Mouse (Mus musculus) CH12.LX (cell line): ENCODE measurements around the gene Slc39a5. TPM values are rescaled to one million over a fixed set of nuclear protein-coding genes. Genes with fewer than 3 reads are reported as not detected.

Experiments
- DNase-seq: peaks from one replicate; pipeline ENCODE4 v3.0.0-alpha.2; 2013; ENCODE audit errors: extremely low read depth
- H3K27ac ChIP-seq: 2 replicates; pipeline ENCODE4 v1.5.1; 2012; ENCODE audit warnings: low read depth, mild to moderate bottlenecking, control low read depth, moderate library complexity; ENCODE audit not compliant: insufficient read depth
- H3K27me3 ChIP-seq: replicated peaks from 2 replicates; pipeline ENCODE3; 2012; ENCODE audit warnings: inconsistent platforms
- H3K36me3 ChIP-seq, 2 experiments: replicated peaks in 1 of 2; 2 replicates each; pipeline versions ENCODE3 to v1.6.1; 2012; ENCODE audit warnings: inconsistent platforms in 1 of 2, low read length in 1 of 2, mild to moderate bottlenecking in 1 of 2, mixed read lengths in 1 of 2, moderate library complexity in 1 of 2; ENCODE audit not compliant: control insufficient read depth in 1 of 2, insufficient read depth in 1 of 2
- H3K4me1 ChIP-seq, 2 experiments: 2 replicates each; pipeline ENCODE4 v1.6.1; 2012; ENCODE audit warnings: inconsistent platforms in 1 of 2, moderate library complexity in 1 of 2; ENCODE audit not compliant: insufficient read depth in 2 of 2, control insufficient read depth in 1 of 2
- H3K4me2 ChIP-seq: 2 replicates; pipeline ENCODE4 v1.6.1; 2012; ENCODE audit warnings: low read depth, mild to moderate bottlenecking, control low read depth; ENCODE audit not compliant: poor library complexity, insufficient read depth, severe bottlenecking
- H3K4me3 ChIP-seq, 3 experiments: fragments of 150-350 bp in 1 of 3; sonication (generic) in 1 of 3; replicated peaks in 1 of 3; 2 replicates each; pipeline versions ENCODE3 to v1.5.1; 2011 to 2012; ENCODE audit warnings: low read depth in 2 of 3, low read length in 2 of 3, mild to moderate bottlenecking in 2 of 3, moderate library complexity in 2 of 3, control low read depth in 1 of 3, improper control_type of control experiment in 1 of 3, inconsistent platforms in 1 of 3, mixed read lengths in 1 of 3; ENCODE audit not compliant: poor library complexity in 1 of 3
- H3K79me2 ChIP-seq: replicated peaks from 2 replicates; pipeline ENCODE4 v1.6.1; 2012; ENCODE audit warnings: mild to moderate bottlenecking, moderate library complexity; ENCODE audit not compliant: control insufficient read depth, poor library complexity, insufficient read depth, severe bottlenecking; ENCODE audit errors: extremely low read depth
- H3K9ac ChIP-seq: 2 replicates; pipeline ENCODE4 v1.6.1; 2012; ENCODE audit warnings: low read depth, mild to moderate bottlenecking, control low read depth, moderate library complexity; ENCODE audit not compliant: insufficient read depth
- H3K9me3 ChIP-seq: replicated peaks from 2 replicates; pipeline ENCODE3; 2012; ENCODE audit warnings: low read length, inconsistent platforms, mixed read lengths
- BHLHE40 ChIP-seq: IDR thresholded peaks from 2 replicates; pipeline ENCODE4 v1.6.1; 2011; ENCODE audit warnings: mild to moderate bottlenecking, low read depth, low read length, improper control_type of control experiment
- ELF1 ChIP-seq: IDR thresholded peaks from 2 replicates; pipeline ENCODE4 v1.6.1; 2014; ENCODE audit warnings: low read depth, mild to moderate bottlenecking, inconsistent platforms, low read length, improper control_type of control experiment
- EP300 ChIP-seq: IDR thresholded peaks from 2 replicates; pipeline ENCODE4 v1.6.1; 2011; ENCODE audit warnings: low read length, improper control_type of control experiment
- HCFC1 ChIP-seq: IDR thresholded peaks from 2 replicates; pipeline ENCODE4 v1.6.1; 2012; ENCODE audit warnings: low read depth, mild to moderate bottlenecking, inconsistent platforms, low read length, improper control_type of control experiment
- IRF4 ChIP-seq: IDR thresholded peaks from 2 replicates; pipeline ENCODE4 v1.6.1; 2014; ENCODE audit warnings: low read depth, mild to moderate bottlenecking, inconsistent platforms, low read length, improper control_type of control experiment
- JUN ChIP-seq: IDR thresholded peaks from 2 replicates; pipeline ENCODE4 v1.6.1; 2011; ENCODE audit warnings: low read depth, mild to moderate bottlenecking, low read length, improper control_type of control experiment, moderate library complexity; ENCODE audit not compliant: insufficient read depth
- JUND ChIP-seq: conservative IDR thresholded peaks from 2 replicates; pipeline ENCODE4 v1.6.1; 2011; ENCODE audit warnings: low read depth, low read length, improper control_type of control experiment
- KAT2A ChIP-seq: IDR thresholded peaks from 2 replicates; pipeline ENCODE4 v1.6.1; 2012; ENCODE audit warnings: low read length, improper control_type of control experiment, inconsistent platforms; ENCODE audit not compliant: insufficient replicate concordance
- MAX ChIP-seq: IDR thresholded peaks from 2 replicates; pipeline ENCODE4 v1.6.1; 2011; ENCODE audit warnings: low read length, improper control_type of control experiment
- MAZ ChIP-seq: IDR thresholded peaks from 2 replicates; pipeline ENCODE4 v1.6.1; 2012; ENCODE audit warnings: low read depth, mild to moderate bottlenecking, inconsistent platforms, low read length, improper control_type of control experiment, moderate library complexity
- MEF2A ChIP-seq: IDR thresholded peaks from 2 replicates; pipeline ENCODE4 v1.6.1; 2014; ENCODE audit warnings: low read depth, mild to moderate bottlenecking, inconsistent platforms, low read length, improper control_type of control experiment, borderline replicate concordance
- MXI1 ChIP-seq: IDR thresholded peaks from 2 replicates; pipeline ENCODE4 v1.6.1; 2011; ENCODE audit warnings: mild to moderate bottlenecking, low read depth, low read length, improper control_type of control experiment
- MYC ChIP-seq: IDR thresholded peaks from 2 replicates; pipeline ENCODE4 v1.6.1; 2011; ENCODE audit warnings: low read depth, mild to moderate bottlenecking, improper control_type of control experiment, low read length
- NELFE ChIP-seq: IDR thresholded peaks from 2 replicates; pipeline ENCODE4 v1.6.1; 2011; ENCODE audit warnings: low read depth, low read length, improper control_type of control experiment
- NRF1 ChIP-seq: IDR thresholded peaks from 2 replicates; pipeline ENCODE4 v1.6.1; 2014; ENCODE audit warnings: low read depth, mild to moderate bottlenecking, inconsistent platforms, low read length, improper control_type of control experiment, moderate library complexity
- PAX5 ChIP-seq: IDR thresholded peaks from 2 replicates; pipeline ENCODE4 v1.6.1; 2012; ENCODE audit warnings: low read length, inconsistent platforms, mixed read lengths
- POLR2A ChIP-seq: IDR thresholded peaks from 2 replicates; pipeline ENCODE4 v1.6.1; 2011; ENCODE audit warnings: low read depth, mild to moderate bottlenecking, improper control_type of control experiment, low read length
- POLR2AphosphoS2 ChIP-seq: IDR thresholded peaks from 2 replicates; pipeline ENCODE4 v1.6.1; 2011; ENCODE audit warnings: low read depth, low read length, improper control_type of control experiment
- RAD21 ChIP-seq: IDR thresholded peaks from 2 replicates; pipeline ENCODE4 v1.6.1; 2011; ENCODE audit warnings: low read depth, mild to moderate bottlenecking, low read length, improper control_type of control experiment, moderate library complexity
- SIN3A ChIP-seq: IDR thresholded peaks from 2 replicates; pipeline ENCODE4 v1.6.1; 2012; ENCODE audit warnings: low read length, improper control_type of control experiment, inconsistent platforms
- TBP ChIP-seq: conservative IDR thresholded peaks from 2 replicates; pipeline ENCODE4 v1.6.1; 2011; ENCODE audit warnings: low read depth, low read length, improper control_type of control experiment
- TCF12 ChIP-seq: IDR thresholded peaks from 2 replicates; pipeline ENCODE4 v1.6.1; 2014; ENCODE audit warnings: low read depth, mild to moderate bottlenecking, inconsistent platforms, low read length, improper control_type of control experiment
- UBTF ChIP-seq: IDR thresholded peaks from 2 replicates; pipeline ENCODE4 v1.6.1; 2012; ENCODE audit warnings: low read depth, mild to moderate bottlenecking, inconsistent platforms, low read length, improper control_type of control experiment, moderate library complexity
- USF1 ChIP-seq: IDR thresholded peaks from 2 replicates; pipeline ENCODE4 v1.6.1; 2014; ENCODE audit warnings: low read depth, mild to moderate bottlenecking, inconsistent platforms, low read length, improper control_type of control experiment
- USF2 ChIP-seq: conservative IDR thresholded peaks from 2 replicates; pipeline ENCODE4 v1.6.1; 2011; ENCODE audit warnings: low read depth, low read length, improper control_type of control experiment
- ZC3H11A ChIP-seq: IDR thresholded peaks from 2 replicates; pipeline ENCODE4 v1.6.1; 2012; ENCODE audit warnings: low read depth, mild to moderate bottlenecking, inconsistent platforms, low read length, improper control_type of control experiment
- ZMIZ1 ChIP-seq: IDR thresholded peaks from 2 replicates; pipeline ENCODE4 v1.6.1; 2012; ENCODE audit warnings: low read depth, mild to moderate bottlenecking, inconsistent platforms, low read length, improper control_type of control experiment
- ZNF384 ChIP-seq: IDR thresholded peaks from 2 replicates; pipeline ENCODE4 v1.6.1; 2012; ENCODE audit warnings: low read depth, low read length, improper control_type of control experiment, inconsistent platforms
- dilution Hi-C: fragments of 300-500 bp; cut with MboI; formaldehyde crosslinking; loops from 2 replicates; pipeline ENCODE4 v1.14.3; 2020; ENCODE audit warnings: low sequenced_read_pairs; ENCODE audit not compliant: extremely low pct_unique_long_range_greater_than_20kb, extremely low pct_ligation_motif_present
- in situ Hi-C: fragments of 300-500 bp; cut with MboI; formaldehyde crosslinking; loops from 3 replicates; pipeline ENCODE4 v1.14.3; 2019; ENCODE audit warnings: low sequenced_read_pairs, low pct_ligation_motif_present, low pct_unique_long_range_greater_than_20kb, mixed read lengths
- polyA plus RNA-seq: library from polyadenylated mRNA; unstranded; fragments of >175 nt; gene quantifications from 2 replicates; pipeline ENCODE4 v1.2.1, GENCODE M21; 2012; ENCODE audit warnings: low read depth; ENCODE audit not compliant: insufficient read length
- total RNA-seq, 2 experiments: library from RNA; depleted of rRNA; stranded (reverse); fragments of 300-350 nt in 1 of 2; fragments of >200 nt in 1 of 2; gene quantifications; 2 replicates each; pipeline ENCODE4 v1.2.3; 2012 to 2014

The Slc39a5 gene
- total and polyA plus RNA-seq, 3 experiments, result 0.11 TPM; not detected in 2

GRCm38 (mm10) chr10:128411211-128412054 is 10.4 kb upstream of the Slc39a5 start, which contains the start of the genes Nabp2 and Rnf41:
Gene Nabp2, minus strand, starts transcription at chr10:128411492.
Gene Rnf41, plus strand, starts transcription at chr10:128411657.
- peak within 1 kb of the TSS; percentile 87 for H3K9ac ChIP-seq
- H3K9me3 ChIP-seq, result no peaks in the 10 kb centered on the region
- peak within 1 kb of the TSS; percentile 87 for H3K4me2 ChIP-seq
- H3K4me3 ChIP-seq, result peak within 1 kb of the TSS; percentile 77 to 92 (median 92)
- DNase-seq, result peak; percentile 98
- H3K27ac ChIP-seq, result peak within 1 kb of the TSS; percentile 43
- peaks cover 8 to 29% of the 10 kb centered on the region in 2 experiments; a peak in 3 of 4 replicates for H3K4me1 ChIP-seq
- peaks cover 20% of the 10 kb centered on the region for H3K79me2 ChIP-seq
- dilution Hi-C loops (no loop called here), in situ Hi-C loops (no loop called here)
- no peaks in the 10 kb centered on the region for H3K27me3 ChIP-seq
- peaks cover 12 to 44% of the 10 kb centered on the region in 2 experiments for H3K36me3 ChIP-seq
- 0 out of 2 replicates have a peak, but pooled peaks have one; percentile 57 for TF ChIP-seq MYC
- no peak for TF ChIP-seq EP300
- TF ChIP-seq POLR2AphosphoS2, result 0 out of 2 replicates have a peak, but pooled peaks have one; percentile 33
- TF ChIP-seq NRF1, result peak; percentile 25; the same call in 1 of the 2 replicates
- no peak for TF ChIP-seq UBTF
- TF ChIP-seq USF1, result no peak
- TF ChIP-seq ELF1, result peak; percentile 87
- TF ChIP-seq ZMIZ1, result peak; percentile 66
- peak; percentile 88 for TF ChIP-seq NELFE
- TF ChIP-seq IRF4, result peak; percentile 37; the same call in 1 of the 2 replicates
- no peak for TF ChIP-seq BHLHE40
- TF ChIP-seq MAX, result peak; percentile 85
- TF ChIP-seq MAZ, result peak; percentile 84
- TF ChIP-seq ZC3H11A, result no peak
- TF ChIP-seq TBP, result peak; percentile 79; the same call in 1 of the 2 replicates
- peak; percentile 57; the same call in 1 of the 2 replicates for TF ChIP-seq MEF2A
- TF ChIP-seq RAD21, result no peak
- TF ChIP-seq USF2, result no peak
- peak; percentile 83 for TF ChIP-seq POLR2A
- no peak for TF ChIP-seq JUN
- TF ChIP-seq KAT2A, result peak; percentile 65; the same call in 1 of the 2 replicates
- peak; percentile 91 for TF ChIP-seq TCF12
- TF ChIP-seq ZNF384, result 0 out of 2 replicates have a peak, but pooled peaks have one; percentile 25
- no peak for TF ChIP-seq PAX5
- peak; percentile 82 for TF ChIP-seq HCFC1
- peak; percentile 56 for TF ChIP-seq SIN3A
- TF ChIP-seq MXI1, result peak; percentile 77
- no peak for TF ChIP-seq JUND
